Mouse (Mus musculus) cortical plate, adult 2 months (tissue): ENCODE data around the gene Nf2.

ENCODE experiments used
- CTCF ChIP-seq: fragments of 200-500 bp; IDR thresholded peaks from 2 replicates; pipeline ENCODE4 v1.5.1; 2011; ENCODE audit warnings: mild to moderate bottlenecking, control low read depth, low read length; ENCODE audit not compliant: insufficient read depth; ENCODE audit errors: extremely low read depth
- POLR2A ChIP-seq: fragments of 200-500 bp; IDR thresholded peaks from 2 replicates; pipeline ENCODE4 v1.6.1; 2011; ENCODE audit warnings: mild to moderate bottlenecking, low read length, control low read depth; ENCODE audit not compliant: insufficient read depth; ENCODE audit errors: extremely low read depth

- TF ChIP-seq CTCF (no peak), POLR2A (no peak)
Observed at GRCm38 (mm10) chr11:4737682-4738081, 111.7 kb downstream of the Nf2 start.
